Mouse (Mus musculus) stomach, postnatal 0 days (tissue): ENCODE data around the gene Cfap52. TPM values are rescaled to one million over a fixed set of nuclear protein-coding genes. Genes with fewer than 3 reads are reported as not detected.

ENCODE experiments used
- ATAC-seq: fragments of 200-750 bp; cut with Nextera tagmentation; 2 replicates; pipeline ENCODE4 v1.8.0; 2017; ENCODE audit not compliant: low FRiP score, low TSS enrichment
- DNase-seq: peaks from one replicate; pipeline ENCODE4 v3.0.0-alpha.2; 2016; ENCODE audit warnings: low spot score
- H3K27ac ChIP-seq: fragments of 300-500 bp; sonication (generic); replicated peaks from 2 replicates; pipeline ENCODE4 v1.5.1; 2014; ENCODE audit warnings: mild to moderate bottlenecking, control low read depth
- H3K27me3 ChIP-seq: fragments of 300-500 bp; sonication (generic); 2 replicates; pipeline ENCODE4 v1.6.1; 2014; ENCODE audit warnings: low read length; ENCODE audit not compliant: control insufficient read depth, insufficient read depth
- H3K36me3 ChIP-seq: fragments of 300-500 bp; sonication (generic); 2 replicates; pipeline ENCODE4 v1.6.1; 2014; ENCODE audit warnings: low read length, mixed read lengths; ENCODE audit not compliant: control insufficient read depth, insufficient read depth
- H3K4me1 ChIP-seq: fragments of 300-500 bp; sonication (generic); replicated peaks from 2 replicates; pipeline ENCODE4 v1.6.1; 2014; ENCODE audit warnings: antibody characterized with exemption; ENCODE audit not compliant: control insufficient read depth, insufficient read depth
- H3K4me2 ChIP-seq: fragments of 300-500 bp; sonication (generic); replicated peaks from 2 replicates; pipeline ENCODE4 v1.6.1; 2014; ENCODE audit warnings: low read depth, mild to moderate bottlenecking, control low read depth, moderate library complexity
- H3K4me3 ChIP-seq: fragments of 300-500 bp; sonication (generic); 2 replicates; pipeline ENCODE4 v1.5.1; 2014; ENCODE audit warnings: low read depth, low read length, control low read depth
- H3K9ac ChIP-seq: fragments of 300-500 bp; sonication (generic); 2 replicates; pipeline ENCODE4 v1.6.1; 2014; ENCODE audit warnings: mild to moderate bottlenecking, low read length, control low read depth, mixed read lengths
- H3K9me3 ChIP-seq: fragments of 300-500 bp; sonication (generic); 2 replicates; pipeline ENCODE4 v1.6.1; 2016; ENCODE audit warnings: low read length; ENCODE audit not compliant: control insufficient read depth
- CTCF ChIP-seq: IDR thresholded peaks from 2 replicates; pipeline ENCODE4 v1.5.1; 2016; ENCODE audit warnings: antibody characterized with exemption, low read depth, mild to moderate bottlenecking, moderate library complexity
- EP300 ChIP-seq: optimal IDR thresholded peaks from 2 replicates; pipeline ENCODE3; 2016; ENCODE audit warnings: antibody characterized with exemption
- WGBS: fragments of 180-500 bp; shearing (Covaris S2); extraction: QIAGEN DNeasy Blood & Tissue Kit; methylation state at CpG from one replicate; pipeline ENCODE4 v1.1.7; 2014; 5-methylcytosine and 5-hydroxymethylcytosine counted together
- polyA plus RNA-seq: library from polyadenylated mRNA; unstranded; fragments of >200 nt; fragmentation: Nextera tagmentation; extraction: Ambion mirVana; gene quantifications from 2 replicates; pipeline ENCODE4 v1.2.1, GENCODE M21; 2015

The Cfap52 gene
- polyA plus RNA-seq, 1 experiment from 2014 or later: 0.35 TPM

DNA sequence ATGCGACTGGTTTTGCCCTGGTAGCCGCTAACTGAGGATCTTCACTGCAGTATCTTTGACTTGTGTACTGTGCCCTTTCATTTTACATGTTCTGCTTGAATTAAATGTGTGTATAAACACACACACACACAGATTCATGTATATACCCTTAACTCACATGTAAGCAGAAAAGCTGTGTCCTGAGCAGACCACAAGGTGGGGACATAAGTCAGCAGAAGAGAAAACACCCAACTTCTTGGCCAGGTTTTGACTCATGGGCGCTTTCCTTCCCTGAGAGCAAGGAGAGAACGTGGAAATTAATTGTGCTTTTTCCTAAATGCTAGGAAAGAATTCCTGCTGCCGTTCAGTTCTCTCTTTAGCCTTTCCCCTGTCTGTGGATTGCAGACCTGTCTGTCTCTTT lies 34.2 kb upstream of the Cfap52 start:
- WGBS: 54% methylated on average over 5 of the region's 5 CpGs
- no peak for TF ChIP-seq EP300
- TF ChIP-seq CTCF: peak; percentile 76

DNA sequence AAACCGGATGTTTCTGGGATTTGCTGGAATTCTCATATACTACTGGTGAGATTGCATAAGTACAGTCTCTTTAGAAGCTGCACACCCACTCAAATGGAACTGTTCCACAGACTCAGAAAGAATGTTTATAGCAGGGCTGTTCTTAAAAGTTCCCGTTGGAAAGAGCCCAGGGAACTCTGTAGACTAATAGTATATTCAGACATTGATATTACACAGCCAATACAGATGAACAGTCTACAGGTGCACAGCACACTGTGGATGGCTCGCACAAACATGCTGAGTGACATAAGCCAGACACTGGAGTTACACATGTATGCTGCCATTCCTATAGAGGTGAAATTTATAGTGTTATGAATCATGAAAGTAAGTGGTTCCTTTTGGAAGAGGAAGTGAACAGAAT lies 33.5 kb upstream of the Cfap52 start:
- no peak overlapping the region for H3K4me3 ChIP-seq
- no peaks in the 10 kb centered on the region for H3K9me3 ChIP-seq
- no peaks in the 10 kb centered on the region for H3K27me3 ChIP-seq
- H3K36me3 ChIP-seq: no peaks in the 10 kb centered on the region
- H3K4me1 ChIP-seq: no peaks in the 10 kb centered on the region
- 51% methylated on average over 3 of the region's 3 CpGs for WGBS
- DNase-seq (no peak), ATAC-seq (peak; percentile 66; the same call in 1 of the 2 replicates)
- no peak overlapping the region for H3K4me2 ChIP-seq
- no peak for TF ChIP-seq EP300
- TF ChIP-seq CTCF: no peak
- H3K27ac ChIP-seq: 0 out of 2 replicates have a peak overlapping the region, but pooled peaks have one; percentile 0
- no peak overlapping the region for H3K9ac ChIP-seq

More for the DNA sequence above, 34.2 kb upstream of the Cfap52 start:
- Histone ChIP-seq H3K4me3 (no peak overlapping the region), H3K4me2 (no peak overlapping the region), H3K9me3 (no peaks in the 10 kb centered on the region), H3K36me3 (no peaks in the 10 kb centered on the region), H3K27me3 (no peaks in the 10 kb centered on the region), H3K9ac (no peak overlapping the region), H3K4me1 (no peaks in the 10 kb centered on the region), H3K27ac (no peak overlapping the region)
- no peak for DNase-seq
- no peak for ATAC-seq

DNA sequence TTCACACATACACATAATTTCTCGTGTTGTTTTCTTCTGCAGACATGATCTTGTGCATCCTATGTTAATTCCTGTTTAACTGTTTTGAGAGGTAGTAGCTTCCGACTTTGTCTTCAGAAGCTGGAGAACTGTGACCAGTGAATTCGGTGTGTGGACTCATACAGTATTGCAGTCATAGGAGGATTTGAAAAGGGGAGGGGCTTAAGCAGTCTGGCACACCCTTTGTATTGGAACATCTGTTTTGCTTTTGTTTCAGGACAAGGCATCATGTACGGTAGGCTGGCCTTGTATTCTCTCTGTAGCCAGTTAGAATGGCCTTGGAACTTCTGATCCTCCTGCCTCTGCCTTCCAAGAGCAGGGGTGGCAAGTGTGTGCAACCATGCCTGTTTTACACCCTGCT lies 30.5 kb upstream of the Cfap52 start:
- Histone ChIP-seq H3K4me2 (no peak overlapping the region), H3K27ac (no peak overlapping the region), H3K4me3 (no peak overlapping the region), H3K36me3 (no peaks in the 10 kb centered on the region), H3K4me1 (no peaks in the 10 kb centered on the region), H3K27me3 (no peaks in the 10 kb centered on the region), H3K9me3 (no peaks in the 10 kb centered on the region), H3K9ac (no peak overlapping the region)
- ATAC-seq (no peak), DNase-seq (no peak)
- 70% methylated on average over 4 of the region's 4 CpGs for WGBS
- TF ChIP-seq CTCF: no peak
- TF ChIP-seq EP300: no peak

DNA sequence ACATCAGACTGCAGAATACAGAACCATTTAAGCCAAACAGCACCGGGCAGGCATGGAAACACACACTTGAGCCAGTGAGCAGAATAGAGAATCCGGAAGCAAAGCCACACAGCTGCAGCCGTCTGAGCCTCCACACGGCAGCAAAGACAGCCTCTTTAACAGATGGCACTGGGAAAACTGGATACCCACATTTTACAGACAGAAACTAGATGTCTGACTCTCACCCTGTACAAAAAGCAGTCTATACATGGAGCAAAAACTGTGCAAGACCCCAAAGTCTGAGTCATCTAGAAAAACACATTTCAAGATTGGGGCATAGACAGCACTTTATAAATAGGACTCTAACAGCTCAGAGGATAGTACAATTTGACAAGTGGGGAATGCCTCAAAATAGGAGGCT lies 25.8 kb upstream of the Cfap52 start:
- Histone ChIP-seq H3K4me3 (no peak overlapping the region), H3K27me3 (no peaks in the 10 kb centered on the region), H3K9me3 (no peaks in the 10 kb centered on the region), H3K9ac (no peak overlapping the region), H3K4me1 (no peaks in the 10 kb centered on the region), H3K4me2 (no peak overlapping the region), H3K27ac (no peak overlapping the region), H3K36me3 (no peaks in the 10 kb centered on the region)
- DNase-seq (no peak), ATAC-seq (no peak)
- TF ChIP-seq EP300: no peak
- TF ChIP-seq CTCF: no peak
- 83% methylated on average over 4 of the region's 4 CpGs for WGBS

DNA sequence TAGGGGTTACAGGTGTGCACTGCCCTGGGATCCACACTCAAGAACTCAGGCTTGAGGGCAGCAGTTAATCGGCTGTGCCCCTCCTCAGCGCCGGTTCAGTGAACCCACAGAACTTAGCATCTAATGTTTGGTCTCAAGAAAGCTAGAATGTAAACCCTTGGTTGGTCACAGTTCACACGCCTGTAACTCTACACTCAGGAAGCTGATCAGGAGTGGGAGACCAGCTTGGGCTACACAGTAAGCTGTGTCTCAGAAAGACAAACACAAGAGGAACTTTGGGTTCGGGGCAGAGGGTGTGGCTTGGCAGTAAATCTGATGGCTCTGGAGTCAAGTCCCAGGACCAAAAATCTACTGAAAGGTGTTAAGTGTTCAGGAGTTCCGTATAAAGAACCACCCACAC lies 18.1 kb upstream of the Cfap52 start:
- no peak overlapping the region for H3K4me2 ChIP-seq
- no peaks in the 10 kb centered on the region for H3K27me3 ChIP-seq
- TF ChIP-seq CTCF (no peak), EP300 (no peak)
- no peaks in the 10 kb centered on the region for H3K4me1 ChIP-seq
- ATAC-seq: no peak
- 77% methylated on average over 6 of the region's 6 CpGs for WGBS
- H3K9me3 ChIP-seq: no peaks in the 10 kb centered on the region
- no peak for DNase-seq
- H3K36me3 ChIP-seq: no peaks in the 10 kb centered on the region
- no peak overlapping the region for H3K4me3 ChIP-seq
- no peak overlapping the region for H3K27ac ChIP-seq
- no peak overlapping the region for H3K9ac ChIP-seq

DNA sequence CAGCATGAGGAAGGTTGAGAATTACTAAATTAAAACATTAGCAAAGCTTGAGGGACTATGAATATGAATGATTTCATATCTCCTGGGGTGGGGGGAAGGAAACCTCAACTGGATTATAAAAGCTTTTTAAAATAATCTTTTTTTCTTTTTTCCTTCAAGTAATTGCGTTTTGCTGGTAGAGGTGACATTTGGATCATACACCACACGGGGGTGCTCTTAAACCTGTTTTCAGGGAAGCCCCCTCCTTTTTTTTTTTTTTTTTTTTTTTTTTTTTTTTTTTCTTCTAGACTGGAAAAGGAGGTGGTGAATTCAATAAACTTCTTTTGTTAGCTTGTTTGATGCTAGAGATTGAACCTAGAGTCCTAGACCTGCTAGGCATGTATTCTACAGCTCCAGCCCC lies 9.8 kb upstream of the Cfap52 start:
- no peak overlapping the region for H3K4me3 ChIP-seq
- DNase-seq: peak; percentile 41
- WGBS: 14% methylated on average over 2 of the region's 2 CpGs

More for the DNA sequence above, 9.8 kb upstream of the Cfap52 start:
- no peaks in the 10 kb centered on the region for H3K27me3 ChIP-seq
- H3K27ac ChIP-seq: no peak overlapping the region
- ATAC-seq: no peak
- no peaks in the 10 kb centered on the region for H3K4me1 ChIP-seq
- no peak overlapping the region for H3K4me2 ChIP-seq
- peak; percentile 65 for TF ChIP-seq CTCF
- TF ChIP-seq EP300: no peak
- H3K9me3 ChIP-seq: no peaks in the 10 kb centered on the region
- H3K36me3 ChIP-seq: no peaks in the 10 kb centered on the region; the same call in 1 of the 2 replicates
- H3K9ac ChIP-seq: no peak overlapping the region
